Mouse (Mus musculus): ENCODE results near the gene Trim65. TPM values are rescaled to one million over a fixed set of nuclear protein-coding genes. Genes with fewer than 3 reads are reported as not detected.

The Trim65 gene
- polyA plus RNA-seq, 1 experiment from 2014 or later, result 1.5 TPM

GRCm38 (mm10) chr11:116167232-116167631 is 36.3 kb upstream of the Trim65 start:
- H3K36me3 ChIP-seq (ENCODE audit: control insufficient read depth, insufficient read depth), result no peaks in the 10 kb centered on the region
- ATAC-seq (ENCODE audit: low read depth), result no peak
- H3K27me3 ChIP-seq (ENCODE audit: control insufficient read depth, insufficient read depth, low read depth, low read length), result no peaks in the 10 kb centered on the region
- WGBS (ENCODE audit: insufficient replicate concordance), result 10% methylated on average over 6 of the region's 6 CpGs
- H3K9me3 ChIP-seq (replicated peaks; ENCODE audit: control insufficient read depth, low read length), result no peaks in the 10 kb centered on the region
- H3K4me2 ChIP-seq (ENCODE audit: low read depth, low read length), result peak overlapping the region; percentile 64
- H3K4me3 ChIP-seq (ENCODE audit: low read depth, low read length), result peak overlapping the region; percentile 76
- H3K9ac ChIP-seq (ENCODE audit: low read depth, low read length), result peak overlapping the region; percentile 81
- peak overlapping the region; percentile 66 for H3K27ac ChIP-seq (ENCODE audit: low read length)
- H3K4me1 ChIP-seq (ENCODE audit: control insufficient read depth, low read depth, low read length), result peaks cover 17% of the 10 kb centered on the region

DNA sequence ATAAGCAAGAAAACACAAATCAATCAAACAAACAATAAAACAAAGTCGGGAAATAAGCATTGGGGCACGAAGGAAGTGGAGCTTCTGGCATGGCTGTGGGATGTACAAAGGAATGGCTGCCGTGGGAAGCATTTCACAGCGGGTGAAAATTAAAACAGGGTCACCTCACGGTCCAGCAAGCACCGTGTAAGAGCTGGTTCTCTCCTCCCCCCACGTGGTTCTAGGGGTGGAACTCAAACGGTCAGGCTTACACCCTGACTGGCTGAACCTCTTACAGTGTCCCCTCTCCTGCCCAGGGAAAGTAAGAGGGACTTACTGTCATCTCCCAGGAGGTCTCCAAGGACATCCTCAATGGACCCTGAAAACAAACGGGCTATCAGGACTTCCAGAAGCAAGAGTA is 32.1 kb upstream of the Trim65 start:
- Histone ChIP-seq H3K27me3 (ENCODE audit: control insufficient read depth, insufficient read depth, low read depth, low read length) (no peaks in the 10 kb centered on the region), H3K9ac (ENCODE audit: low read depth, low read length) (no peak overlapping the region), H3K9me3 (replicated peaks; ENCODE audit: control insufficient read depth, low read length) (no peaks in the 10 kb centered on the region), H3K27ac (ENCODE audit: low read length) (no peak overlapping the region), H3K4me1 (ENCODE audit: control insufficient read depth, low read depth, low read length) (peaks cover 13% of the 10 kb centered on the region), H3K4me2 (ENCODE audit: low read depth, low read length) (no peak overlapping the region), H3K36me3 (ENCODE audit: control insufficient read depth, insufficient read depth) (no peaks in the 10 kb centered on the region), H3K4me3 (ENCODE audit: low read depth, low read length) (no peak overlapping the region)
- no peak for ATAC-seq (ENCODE audit: low read depth)
- 51% methylated on average over 9 of the region's 9 CpGs for WGBS (ENCODE audit: insufficient replicate concordance)

- ATAC-seq (ENCODE audit: low read depth), result no peak
- no peak overlapping the region for H3K4me2 ChIP-seq (ENCODE audit: low read depth, low read length)
- H3K9me3 ChIP-seq (replicated peaks; ENCODE audit: control insufficient read depth, low read length), result no peaks in the 10 kb centered on the region
- WGBS (ENCODE audit: insufficient replicate concordance), result 73% methylated on average over 10 of the region's 10 CpGs
- H3K27me3 ChIP-seq (ENCODE audit: control insufficient read depth, insufficient read depth, low read depth, low read length), result no peaks in the 10 kb centered on the region
- no peak overlapping the region for H3K9ac ChIP-seq (ENCODE audit: low read depth, low read length)
- H3K36me3 ChIP-seq (ENCODE audit: control insufficient read depth, insufficient read depth), result no peaks in the 10 kb centered on the region
- H3K4me1 ChIP-seq (ENCODE audit: control insufficient read depth, low read depth, low read length), result peaks cover 9% of the 10 kb centered on the region
- H3K4me3 ChIP-seq (ENCODE audit: low read depth, low read length), result no peak overlapping the region
- no peak overlapping the region for H3K27ac ChIP-seq (ENCODE audit: low read length)
Measured at GRCm38 (mm10) chr11:116162146-116162545, 31.2 kb upstream of the Trim65 start.

- 59% methylated on average over 12 of the region's 12 CpGs for WGBS (ENCODE audit: insufficient replicate concordance)
- no peak overlapping the region for H3K27ac ChIP-seq (ENCODE audit: low read length)
Measured at GRCm38 (mm10) chr11:116161312-116161711, 30.4 kb upstream of the Trim65 start.

DNA sequence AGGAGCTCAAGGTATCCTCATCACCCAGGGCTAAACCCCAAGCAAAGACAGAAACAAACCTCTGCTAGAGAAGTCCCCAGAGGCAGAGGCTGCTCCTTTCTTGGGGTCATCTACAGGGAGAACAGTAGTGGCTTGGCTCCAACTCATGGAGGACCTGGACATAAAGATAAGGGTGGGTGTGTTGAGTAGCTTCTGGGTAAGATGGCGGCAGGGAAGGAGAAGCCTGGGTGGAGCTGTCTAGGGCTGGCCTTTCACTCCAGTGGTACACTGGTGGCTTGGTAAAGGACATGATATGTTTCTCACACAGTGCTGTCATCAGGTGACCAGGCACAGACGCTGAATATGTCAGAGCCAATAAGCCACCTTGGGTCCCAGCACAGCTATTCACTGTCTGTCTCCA is 20.0 kb upstream of the Trim65 start:
- WGBS (ENCODE audit: insufficient replicate concordance), result 58% methylated on average over 2 of the region's 2 CpGs
- peak; percentile 94 for ATAC-seq (ENCODE audit: low read depth)
- H3K27me3 ChIP-seq (ENCODE audit: control insufficient read depth, insufficient read depth, low read depth, low read length), result no peaks in the 10 kb centered on the region
- peak overlapping the region; percentile 70 for H3K27ac ChIP-seq (ENCODE audit: low read length)
- peaks cover 18% of the 10 kb centered on the region for H3K4me1 ChIP-seq (ENCODE audit: control insufficient read depth, low read depth, low read length)
- H3K4me3 ChIP-seq (ENCODE audit: low read depth, low read length), result no peak overlapping the region
- no peaks in the 10 kb centered on the region for H3K9me3 ChIP-seq (replicated peaks; ENCODE audit: control insufficient read depth, low read length)
- H3K36me3 ChIP-seq (ENCODE audit: control insufficient read depth, insufficient read depth), result no peaks in the 10 kb centered on the region
- peak overlapping the region; percentile 6; the same call in 1 of the 2 replicates for H3K4me2 ChIP-seq (ENCODE audit: low read depth, low read length)
- no peak overlapping the region for H3K9ac ChIP-seq (ENCODE audit: low read depth, low read length)

More at GRCm38 (mm10) chr11:116161312-116161711, 30.4 kb upstream of the Trim65 start:
- no peak for ATAC-seq (ENCODE audit: low read depth)
- no peak overlapping the region for H3K9ac ChIP-seq (ENCODE audit: low read depth, low read length)
- H3K36me3 ChIP-seq (ENCODE audit: control insufficient read depth, insufficient read depth), result no peaks in the 10 kb centered on the region
- H3K27me3 ChIP-seq (ENCODE audit: control insufficient read depth, insufficient read depth, low read depth, low read length), result no peaks in the 10 kb centered on the region
- H3K9me3 ChIP-seq (replicated peaks; ENCODE audit: control insufficient read depth, low read length), result no peaks in the 10 kb centered on the region
- no peak overlapping the region for H3K4me3 ChIP-seq (ENCODE audit: low read depth, low read length)
- no peak overlapping the region for H3K4me2 ChIP-seq (ENCODE audit: low read depth, low read length)
- H3K4me1 ChIP-seq (ENCODE audit: control insufficient read depth, low read depth, low read length), result peaks cover under 1% of the 10 kb centered on the region; the same call in 1 of the 2 replicates

GRCm38 (mm10) chr11:116149341-116149740 is 18.4 kb upstream of the Trim65 start:
- Histone ChIP-seq H3K27ac (ENCODE audit: low read length) (no peak overlapping the region), H3K36me3 (ENCODE audit: control insufficient read depth, insufficient read depth) (no peaks in the 10 kb centered on the region; the same call in 1 of the 2 replicates)

GRCm38 (mm10) chr11:116148761-116149221 is 17.9 kb upstream of the Trim65 start:
- WGBS (ENCODE audit: insufficient replicate concordance), result 79% methylated on average over 20 of the region's 20 CpGs
- no peak overlapping the region for H3K27ac ChIP-seq (ENCODE audit: low read length)
- no peak for ATAC-seq (ENCODE audit: low read depth)
- no peaks in the 10 kb centered on the region for H3K27me3 ChIP-seq (ENCODE audit: control insufficient read depth, insufficient read depth, low read depth, low read length)
- H3K9me3 ChIP-seq (replicated peaks; ENCODE audit: control insufficient read depth, low read length), result no peaks in the 10 kb centered on the region
- no peak overlapping the region for H3K9ac ChIP-seq (ENCODE audit: low read depth, low read length)
- no peak overlapping the region for H3K4me2 ChIP-seq (ENCODE audit: low read depth, low read length)
- H3K36me3 ChIP-seq (ENCODE audit: control insufficient read depth, insufficient read depth), result no peaks in the 10 kb centered on the region; the same call in 1 of the 2 replicates
- H3K4me1 ChIP-seq (ENCODE audit: control insufficient read depth, low read depth, low read length), result peaks cover 20% of the 10 kb centered on the region
- H3K4me3 ChIP-seq (ENCODE audit: low read depth, low read length), result no peak overlapping the region

More at GRCm38 (mm10) chr11:116149341-116149740, 18.4 kb upstream of the Trim65 start:
- Histone ChIP-seq H3K27me3 (ENCODE audit: control insufficient read depth, insufficient read depth, low read depth, low read length) (no peaks in the 10 kb centered on the region), H3K4me2 (ENCODE audit: low read depth, low read length) (no peak overlapping the region), H3K4me3 (ENCODE audit: low read depth, low read length) (no peak overlapping the region), H3K4me1 (ENCODE audit: control insufficient read depth, low read depth, low read length) (peaks cover 18% of the 10 kb centered on the region), H3K9ac (ENCODE audit: low read depth, low read length) (no peak overlapping the region), H3K9me3 (replicated peaks; ENCODE audit: control insufficient read depth, low read length) (no peaks in the 10 kb centered on the region)
- no peak for ATAC-seq (ENCODE audit: low read depth)
- WGBS (ENCODE audit: insufficient replicate concordance), result 72% methylated on average over 6 of the region's 6 CpGs

DNA sequence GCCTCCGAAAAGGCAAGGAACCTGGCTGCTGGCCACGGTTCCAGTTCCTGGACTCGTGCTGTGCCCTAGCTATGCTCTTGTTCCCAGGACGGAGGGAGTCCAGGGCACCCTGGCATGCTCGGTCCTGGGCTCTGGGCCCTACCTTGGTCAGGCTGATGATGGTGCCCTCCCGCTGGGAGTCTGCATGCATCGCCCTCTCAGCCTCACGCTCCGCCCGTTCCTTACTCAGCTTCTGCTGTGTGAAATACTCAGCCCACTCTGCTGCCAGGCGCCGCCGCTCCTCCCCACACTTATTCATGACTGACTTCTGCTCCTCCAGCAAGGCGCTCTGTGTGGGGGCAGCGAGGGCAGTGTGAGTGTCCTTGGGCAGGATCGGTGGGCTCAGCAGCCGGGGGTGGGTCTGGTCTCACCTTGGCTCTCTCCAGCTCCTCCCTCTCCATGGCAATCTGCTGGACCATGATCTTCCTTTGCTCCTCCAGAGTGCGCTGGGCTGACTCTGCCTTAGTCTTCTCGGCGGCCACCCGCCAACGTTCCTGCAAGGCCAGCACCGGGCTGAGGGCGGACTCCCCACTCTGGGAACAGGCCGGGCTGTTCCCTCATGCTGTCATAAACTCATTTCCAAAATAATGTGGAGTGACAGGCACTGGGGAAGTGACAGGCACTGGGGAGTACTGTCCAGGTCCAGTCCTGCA is 15.5 kb upstream of the Trim65 start:
- Histone ChIP-seq H3K9me3 (replicated peaks; ENCODE audit: control insufficient read depth, low read length) (no peaks in the 10 kb centered on the region), H3K27ac (ENCODE audit: low read length) (no peak overlapping the region), H3K36me3 (ENCODE audit: control insufficient read depth, insufficient read depth) (no peaks in the 10 kb centered on the region; the same call in none of the 2 replicates), H3K4me2 (ENCODE audit: low read depth, low read length) (no peak overlapping the region), H3K4me1 (ENCODE audit: control insufficient read depth, low read depth, low read length) (peaks cover 36% of the 10 kb centered on the region), H3K4me3 (ENCODE audit: low read depth, low read length) (no peak overlapping the region), H3K27me3 (ENCODE audit: control insufficient read depth, insufficient read depth, low read depth, low read length) (no peaks in the 10 kb centered on the region), H3K9ac (ENCODE audit: low read depth, low read length) (no peak overlapping the region)
- WGBS (ENCODE audit: insufficient replicate concordance), result 81% methylated on average over 25 of the region's 25 CpGs
- no peak for ATAC-seq (ENCODE audit: low read depth)

GRCm38 (mm10) chr11:116145481-116146293 is 14.8 kb upstream of the Trim65 start:
- Histone ChIP-seq H3K4me2 (ENCODE audit: low read depth, low read length) (no peak overlapping the region), H3K36me3 (ENCODE audit: control insufficient read depth, insufficient read depth) (no peaks in the 10 kb centered on the region; the same call in none of the 2 replicates), H3K9me3 (replicated peaks; ENCODE audit: control insufficient read depth, low read length) (no peaks in the 10 kb centered on the region), H3K27me3 (ENCODE audit: control insufficient read depth, insufficient read depth, low read depth, low read length) (no peaks in the 10 kb centered on the region), H3K27ac (ENCODE audit: low read length) (no peak overlapping the region), H3K4me3 (ENCODE audit: low read depth, low read length) (no peak overlapping the region), H3K9ac (ENCODE audit: low read depth, low read length) (no peak overlapping the region), H3K4me1 (ENCODE audit: control insufficient read depth, low read depth, low read length) (peaks cover 28% of the 10 kb centered on the region)
- 84% methylated on average over 18 of the region's 18 CpGs for WGBS (ENCODE audit: insufficient replicate concordance)
- ATAC-seq (ENCODE audit: low read depth), result no peak

Data from liver, embryonic 16.5 days (tissue).